Mouse (Mus musculus) lung, postnatal 0 days (tissue): ENCODE data around the gene Emilin2.

Experiments used
- CTCF ChIP-seq: IDR thresholded peaks from 2 replicates; pipeline ENCODE4 v1.5.1; 2016; ENCODE audit warnings: antibody characterized with exemption, mild to moderate bottlenecking
- EP300 ChIP-seq: IDR thresholded peaks from 2 replicates; pipeline ENCODE4 v1.6.1; 2016; ENCODE audit warnings: antibody characterized with exemption, mild to moderate bottlenecking, control low read depth

- TF ChIP-seq CTCF (no peak), EP300 (no peak)
These were observed 24.2 kb downstream of the Emilin2 start for GRCm38 (mm10) chr17:71287586-71287985.
